Mouse (Mus musculus) midbrain, postnatal 0 days (tissue): Measurements from ENCODE around the gene Mgll. TPM values are rescaled to one million over a fixed set of nuclear protein-coding genes. Genes with fewer than 3 reads are reported as not detected.

ENCODE experiments used
- ATAC-seq: fragments of 200-750 bp; cut with Nextera tagmentation; 2 replicates; pipeline ENCODE4 v1.8.0; 2017; ENCODE audit warnings: moderate number of reproducible peaks, mild to moderate bottlenecking, moderate TSS enrichment, moderate library complexity; ENCODE audit not compliant: low FRiP score
- DNase-seq: peaks from one replicate; pipeline ENCODE4 v3.0.0-alpha.2; 2015; ENCODE audit warnings: low spot score
- H3K27ac ChIP-seq: fragments of 300-500 bp; sonication (generic); 2 replicates; pipeline ENCODE4 v1.5.1; 2014; ENCODE audit warnings: low read depth, mild to moderate bottlenecking, low read length, mixed read lengths
- H3K27me3 ChIP-seq: fragments of 300-500 bp; sonication (generic); 2 replicates; pipeline ENCODE4 v1.6.1; 2014; ENCODE audit warnings: low read length, control low read depth, mixed read lengths; ENCODE audit not compliant: insufficient read depth
- H3K36me3 ChIP-seq: fragments of 300-500 bp; sonication (generic); 2 replicates; pipeline ENCODE4 v1.6.1; 2014; ENCODE audit warnings: low read length, control low read depth, mixed read lengths; ENCODE audit not compliant: insufficient read depth
- H3K4me1 ChIP-seq: fragments of 300-500 bp; sonication (generic); 2 replicates; pipeline ENCODE4 v1.6.1; 2014; ENCODE audit warnings: mild to moderate bottlenecking, control low read depth, antibody characterized with exemption, low read length, mixed read lengths; ENCODE audit not compliant: insufficient read depth
- H3K4me2 ChIP-seq: fragments of 300-500 bp; sonication (generic); 2 replicates; pipeline ENCODE4 v1.6.1; 2014; ENCODE audit warnings: low read depth, mild to moderate bottlenecking, low read length, mixed read lengths; ENCODE audit not compliant: poor library complexity, severe bottlenecking
- H3K4me3 ChIP-seq: fragments of 300-500 bp; sonication (generic); 2 replicates; pipeline ENCODE4 v1.5.1; 2014; ENCODE audit warnings: low read depth, mild to moderate bottlenecking, low read length, moderate library complexity
- H3K9ac ChIP-seq: fragments of 300-500 bp; sonication (generic); replicated peaks from 2 replicates; pipeline ENCODE4 v1.6.1; 2014; ENCODE audit warnings: mild to moderate bottlenecking, low read length, moderate library complexity, mixed read lengths; ENCODE audit not compliant: poor library complexity, severe bottlenecking
- H3K9me3 ChIP-seq: fragments of 300-500 bp; sonication (generic); 2 replicates; pipeline ENCODE4 v1.6.1; 2016; ENCODE audit warnings: low read length, control low read depth
- CTCF ChIP-seq: IDR thresholded peaks from 2 replicates; pipeline ENCODE4 v1.5.1; 2016; ENCODE audit warnings: antibody characterized with exemption, mild to moderate bottlenecking
- WGBS: fragments of 180-500 bp; shearing (Covaris S2); extraction: QIAGEN DNeasy Blood & Tissue Kit; methylation state at CpG from one replicate; pipeline ENCODE4 v1.1.7; 2014; 5-methylcytosine and 5-hydroxymethylcytosine counted together
- polyA plus RNA-seq: library from polyadenylated mRNA; unstranded; fragments of >200 nt; fragmentation: Nextera tagmentation; extraction: Ambion mirVana; gene quantifications from 2 replicates; pipeline ENCODE4 v1.2.1, GENCODE M21; 2015
- total RNA-seq: library from RNA; depleted of rRNA; stranded (reverse); fragments of >200 nt; gene quantifications from 2 replicates; pipeline ENCODE4 v1.2.3, GENCODE M21; 2014

Mgll gene
- total and polyA plus RNA-seq, 2 experiments from 2014 or later, result 50.6 to 62.3 TPM

GRCm38 (mm10) chr6:88800191-88800590 lies 76.0 kb downstream of the Mgll start:
- H3K36me3 ChIP-seq, result no peaks in the 10 kb centered on the region
- ATAC-seq (no peak), DNase-seq (no peak)
- H3K27ac ChIP-seq, result no peak overlapping the region
- no peaks in the 10 kb centered on the region for H3K9me3 ChIP-seq
- H3K4me2 ChIP-seq, result no peak overlapping the region
- H3K27me3 ChIP-seq, result no peaks in the 10 kb centered on the region
- no peaks in the 10 kb centered on the region for H3K4me1 ChIP-seq
- H3K4me3 ChIP-seq, result no peak overlapping the region
- no peak for TF ChIP-seq CTCF
- WGBS, result 83% methylated on average over 7 of the region's 7 CpGs
- no peak overlapping the region for H3K9ac ChIP-seq

GRCm38 (mm10) chr6:88800735-88801134 lies 76.5 kb downstream of the Mgll start:
- no peaks in the 10 kb centered on the region for H3K27me3 ChIP-seq
- 66% methylated on average over 3 of the region's 3 CpGs for WGBS
- H3K9ac ChIP-seq, result no peak overlapping the region
- DNase-seq, result peak; percentile 75
- no peak for TF ChIP-seq CTCF
- H3K9me3 ChIP-seq, result no peaks in the 10 kb centered on the region
- H3K4me2 ChIP-seq, result no peak overlapping the region
- no peak for ATAC-seq
- H3K4me1 ChIP-seq, result no peaks in the 10 kb centered on the region
- H3K4me3 ChIP-seq, result no peak overlapping the region
- no peak overlapping the region for H3K27ac ChIP-seq
- H3K36me3 ChIP-seq, result no peaks in the 10 kb centered on the region

GRCm38 (mm10) chr6:88803051-88803450 lies 78.8 kb downstream of the Mgll start:
- Histone ChIP-seq H3K27me3 (no peaks in the 10 kb centered on the region), H3K9ac (no peak overlapping the region), H3K9me3 (no peaks in the 10 kb centered on the region), H3K4me3 (no peak overlapping the region), H3K4me2 (no peak overlapping the region), H3K27ac (no peak overlapping the region), H3K36me3 (no peaks in the 10 kb centered on the region), H3K4me1 (no peaks in the 10 kb centered on the region)
- WGBS, result 85% methylated on average over 7 of the region's 7 CpGs
- ATAC-seq (no peak), DNase-seq (no peak)
- no peak for TF ChIP-seq CTCF

- ATAC-seq (no peak), DNase-seq (no peak)
- H3K9ac ChIP-seq, result no peak overlapping the region
- no peaks in the 10 kb centered on the region for H3K27me3 ChIP-seq
- no peaks in the 10 kb centered on the region for H3K36me3 ChIP-seq
- TF ChIP-seq CTCF, result no peak
- no peak overlapping the region for H3K27ac ChIP-seq
- no peaks in the 10 kb centered on the region for H3K9me3 ChIP-seq
- no peak overlapping the region for H3K4me3 ChIP-seq
- no peaks in the 10 kb centered on the region for H3K4me1 ChIP-seq
- 87% methylated on average over 4 of the region's 4 CpGs for WGBS
- H3K4me2 ChIP-seq, result no peak overlapping the region
Observed at GRCm38 (mm10) chr6:88803957-88804695, 79.9 kb downstream of the Mgll start.

- no peak overlapping the region for H3K9ac ChIP-seq
- WGBS, result 92% methylated on average over 17 of the region's 17 CpGs
- H3K27ac ChIP-seq, result no peak overlapping the region
- no peak overlapping the region for H3K4me3 ChIP-seq
- H3K4me1 ChIP-seq, result no peaks in the 10 kb centered on the region
- H3K4me2 ChIP-seq, result no peak overlapping the region
- H3K27me3 ChIP-seq, result no peaks in the 10 kb centered on the region
- DNase-seq, result no peak
- ATAC-seq, result no peak
- TF ChIP-seq CTCF, result no peak
- H3K36me3 ChIP-seq, result 0 out of 2 replicates have a peak, but pooled peaks cover 4% of the 10 kb centered on the region
- H3K9me3 ChIP-seq, result no peaks in the 10 kb centered on the region
Observed at GRCm38 (mm10) chr6:88804966-88805577, 80.9 kb downstream of the Mgll start.
